Mouse (Mus musculus): ENCODE data around the gene Sptbn1. TPM values are rescaled to one million over a fixed set of nuclear protein-coding genes. Genes with fewer than 3 reads are reported as not detected.
"Not testable (repeated sequence)": the region's sequence is repeated elsewhere in the genome, so short reads cannot be mapped to it uniquely, and the experiment has no call there.

Gene Sptbn1
- total RNA-seq, 2 experiments from 2014 or later, result 570 to 594 TPM

DNA sequence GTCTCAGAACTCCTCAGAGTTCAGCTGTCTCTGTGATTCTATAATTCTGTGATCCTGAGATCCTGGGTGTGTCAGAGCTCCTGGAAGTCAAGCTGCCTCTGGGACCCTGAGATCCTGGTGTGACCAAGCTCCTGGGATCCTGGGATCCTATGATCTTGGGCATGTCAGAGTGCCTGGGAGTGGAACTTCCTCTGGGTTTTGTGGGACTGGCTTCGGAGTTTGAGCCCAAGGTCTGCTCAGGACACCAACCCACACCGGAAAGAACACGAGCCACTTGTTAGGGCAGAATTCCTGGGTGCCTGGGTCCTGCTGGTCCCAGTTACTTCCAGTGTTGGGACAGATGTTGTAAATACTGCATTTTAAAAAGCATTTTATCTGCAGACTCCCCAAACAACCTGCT, 12.8 kb downstream of the Sptbn1 start:
- not testable (repeated sequence) for DNase-seq

DNA sequence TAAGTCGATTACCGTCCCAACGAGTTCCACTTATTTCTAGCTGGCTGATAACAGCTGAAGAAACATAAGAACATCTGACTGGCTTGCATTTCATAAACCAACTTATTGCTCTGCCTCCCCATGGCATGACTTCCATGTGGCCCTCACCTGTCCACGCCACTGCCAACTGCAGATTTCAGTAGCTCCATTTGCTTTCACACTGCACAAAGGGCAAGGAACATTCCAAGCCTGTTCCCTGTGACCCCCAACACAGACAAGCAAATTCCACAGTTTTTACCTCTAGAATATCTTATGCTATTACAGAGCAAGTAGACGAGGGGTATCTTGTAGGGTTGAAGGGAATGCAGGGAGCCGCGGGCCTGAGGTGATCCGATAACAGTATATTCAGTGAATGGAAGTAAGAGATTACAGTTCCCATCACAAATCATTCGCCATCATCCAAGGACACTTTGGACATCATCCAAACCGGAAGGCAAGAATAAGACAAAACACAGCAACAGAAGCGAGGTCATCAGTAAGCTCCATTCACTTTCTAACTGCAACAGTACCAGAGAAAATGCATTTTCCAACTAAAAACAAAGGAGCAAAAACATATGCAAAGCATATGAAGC, 16.6 kb downstream of the Sptbn1 start:
- no peak for DNase-seq

- no peak for DNase-seq
Measured at GRCm38 (mm10) chr11:30249452-30250016, 18.4 kb downstream of the Sptbn1 start.

GRCm38 (mm10) chr11:30247106-30247505, 20.9 kb downstream of the Sptbn1 start:
- no peak for DNase-seq

DNA sequence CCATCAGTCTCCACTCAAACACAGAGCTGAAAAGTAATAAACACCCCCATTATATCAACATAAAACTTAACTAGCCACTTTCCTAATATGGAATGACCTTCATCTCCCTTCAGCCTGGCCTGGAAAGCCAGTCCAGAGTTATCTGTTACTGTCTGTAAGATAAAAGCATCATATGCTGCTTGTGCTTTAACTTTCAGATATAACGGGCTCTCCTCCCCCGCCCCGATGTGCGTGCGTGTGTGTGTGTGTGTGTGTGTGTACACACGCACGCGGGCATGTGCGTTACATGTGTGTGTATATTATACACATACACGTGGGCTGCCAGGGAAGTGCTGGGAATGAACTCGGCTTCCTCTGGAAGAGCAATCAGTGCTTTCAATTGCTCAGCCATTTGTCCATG, 21.8 kb downstream of the Sptbn1 start:
- DNase-seq, result no peak

DNA sequence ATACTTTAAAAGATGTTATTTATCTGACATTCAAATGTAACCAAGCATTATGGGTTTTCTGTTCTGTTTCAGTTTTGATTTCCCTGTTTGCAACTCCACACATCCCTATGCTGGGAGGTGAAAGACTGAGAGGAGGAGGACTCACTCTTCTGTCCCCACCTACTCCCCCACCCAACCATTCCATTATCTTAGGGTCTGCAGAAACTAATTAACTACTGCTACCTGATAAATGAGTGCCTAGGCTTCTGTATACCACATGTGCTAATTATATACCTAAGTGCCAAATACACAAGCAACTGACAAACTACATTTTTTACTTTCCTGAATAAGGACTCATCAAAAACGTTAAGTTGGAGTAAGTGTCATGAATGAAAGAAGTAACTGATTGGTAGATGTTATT, 23.8 kb downstream of the Sptbn1 start:
- no peak for DNase-seq

DNA sequence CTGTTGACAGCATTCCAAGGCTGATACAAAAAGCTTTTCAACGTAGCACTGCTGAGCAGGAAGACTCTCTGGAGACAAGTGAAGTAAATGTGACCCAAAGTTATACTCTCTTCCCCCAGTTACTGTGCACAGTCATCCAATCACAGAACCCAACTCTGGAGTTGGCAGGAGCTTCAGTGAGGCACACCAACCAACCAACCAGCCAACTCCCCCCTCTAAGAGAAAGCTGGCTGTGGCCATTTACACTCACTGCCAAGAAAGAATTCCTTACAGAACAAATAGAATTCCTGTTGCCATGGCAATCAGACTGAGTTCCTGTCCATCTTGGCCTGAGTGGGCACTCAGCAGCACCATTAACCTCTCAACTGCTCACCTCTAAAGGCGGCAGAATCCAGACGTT, 24.4 kb downstream of the Sptbn1 start:
- peak; percentile 45 to 50 for DNase-seq

- no peak for DNase-seq
Measured at GRCm38 (mm10) chr11:30240861-30241260, 27.1 kb downstream of the Sptbn1 start.

GRCm38 (mm10) chr11:30237960-30238359, 30.0 kb downstream of the Sptbn1 start:
- no peak for DNase-seq

DNA sequence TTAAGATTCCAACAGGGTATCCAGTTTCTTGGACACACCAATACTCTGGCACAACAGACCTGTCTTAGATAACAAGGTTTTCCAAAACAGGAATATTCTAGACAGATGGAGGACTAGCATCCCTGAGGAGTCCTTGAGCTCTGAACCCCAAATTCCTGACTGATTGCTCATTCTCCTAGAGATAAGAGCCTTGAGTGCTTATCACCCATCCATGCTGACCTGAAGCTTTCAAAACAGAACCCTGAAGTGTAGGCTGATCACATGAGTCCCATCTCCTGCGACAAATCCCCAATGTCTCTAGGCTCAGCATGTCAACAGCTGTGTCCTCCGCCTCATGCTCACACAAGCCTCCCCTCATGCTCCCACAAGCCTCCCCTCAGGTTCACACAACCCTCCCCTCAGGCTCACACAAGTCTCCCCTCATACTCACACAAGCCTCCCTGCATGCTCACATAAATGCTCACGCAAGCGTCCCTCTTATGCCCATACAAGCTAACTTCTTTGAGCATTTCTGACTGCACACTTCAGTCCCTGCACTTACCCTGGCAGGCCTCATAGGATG, 31.2 kb downstream of the Sptbn1 start:
- DNase-seq, result no peak

- no peak for DNase-seq
Measured at GRCm38 (mm10) chr11:30235666-30236065, 32.3 kb downstream of the Sptbn1 start.

- no peak for DNase-seq
Measured at GRCm38 (mm10) chr11:30235218-30235617, 32.8 kb downstream of the Sptbn1 start.

- no peak for DNase-seq
Measured at GRCm38 (mm10) chr11:30233946-30234345, 34.0 kb downstream of the Sptbn1 start.

DNA sequence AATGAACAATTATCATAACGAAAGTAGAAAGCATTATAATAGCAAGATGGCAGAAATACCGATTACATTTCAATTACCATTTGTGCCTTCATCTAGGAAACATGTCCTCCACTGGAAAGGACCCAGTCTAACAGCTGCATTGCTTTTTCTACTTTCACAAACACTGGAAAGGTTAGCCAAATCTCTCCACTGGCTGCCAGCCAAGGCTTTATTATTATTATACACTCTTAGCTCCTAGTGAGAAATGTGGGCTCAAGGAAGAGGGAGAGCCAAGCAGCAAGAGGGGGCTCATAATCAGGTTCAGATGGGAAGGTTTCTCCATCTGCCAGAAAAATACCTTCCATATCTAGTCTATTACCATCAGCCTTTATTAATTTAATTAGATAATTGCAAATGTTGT, 35.9 kb downstream of the Sptbn1 start:
- no peak for DNase-seq

DNA sequence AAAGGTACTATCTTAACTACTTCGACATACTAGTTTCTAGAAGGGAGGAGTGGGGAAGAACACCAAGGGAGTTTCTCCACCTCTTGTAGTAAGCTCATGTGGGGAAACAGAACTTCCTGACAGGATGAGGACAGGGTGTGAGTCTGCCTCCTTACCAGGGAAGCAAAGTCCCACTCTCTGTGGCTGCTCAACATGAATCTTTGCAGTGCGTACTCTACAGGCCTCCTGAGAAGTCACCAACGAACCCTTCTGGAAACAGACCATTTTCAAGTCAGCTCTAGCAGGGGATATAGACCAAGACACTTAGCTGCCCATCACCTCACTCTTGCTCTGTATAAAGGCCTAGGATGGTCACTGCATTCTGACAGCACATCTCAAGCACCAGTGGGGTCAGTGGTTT, 36.6 kb downstream of the Sptbn1 start:
- no peak for DNase-seq

DNA sequence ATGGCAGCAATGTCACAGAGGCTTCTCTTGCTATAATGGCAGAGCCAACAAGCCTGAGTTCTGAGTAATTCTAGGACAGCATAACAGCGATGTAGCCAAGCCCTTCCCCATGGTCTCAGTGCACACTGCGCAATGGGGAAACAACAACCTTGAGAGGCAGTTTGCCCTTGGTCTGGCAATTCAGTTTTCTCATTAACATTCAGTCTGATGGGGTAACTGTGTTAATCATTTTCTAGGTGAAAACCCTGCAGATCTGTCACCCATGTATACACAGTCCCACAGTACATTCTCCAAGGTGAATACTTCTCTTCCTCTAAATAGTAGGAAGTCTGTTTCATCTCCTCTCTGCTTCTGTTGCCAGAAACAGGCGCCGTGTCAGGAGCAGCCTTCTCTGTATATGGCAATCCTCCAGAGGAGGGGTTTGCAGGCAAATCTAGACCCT, 37.6 kb downstream of the Sptbn1 start:
- DNase-seq, result no peak

GRCm38 (mm10) chr11:30226756-30227155, 41.2 kb downstream of the Sptbn1 start:
- no peak for DNase-seq

DNA sequence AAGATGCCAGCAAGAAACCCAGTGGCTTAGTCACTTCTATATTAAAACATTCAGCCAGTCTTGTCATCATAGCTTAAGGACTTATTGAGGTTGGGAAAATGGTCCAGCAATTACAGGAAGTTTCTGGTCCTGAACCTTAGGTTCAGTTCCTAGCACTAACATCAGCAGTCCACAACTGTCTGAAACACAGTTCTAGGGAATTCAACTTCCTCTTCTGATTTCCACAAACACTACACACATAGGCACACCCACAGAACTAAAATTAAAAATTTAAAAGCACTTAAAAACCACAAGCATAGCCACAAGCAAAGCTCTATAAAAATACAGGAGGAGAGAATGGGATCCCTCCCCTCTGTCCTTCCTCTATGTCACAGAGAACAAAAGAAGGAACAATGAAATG, 43.4 kb downstream of the Sptbn1 start:
- no peak for DNase-seq

- DNase-seq, result no peak
Measured at GRCm38 (mm10) chr11:30222636-30223035, 45.3 kb downstream of the Sptbn1 start.

GRCm38 (mm10) chr11:30221043-30221442, 46.9 kb downstream of the Sptbn1 start:
- DNase-seq, result no peak

DNA sequence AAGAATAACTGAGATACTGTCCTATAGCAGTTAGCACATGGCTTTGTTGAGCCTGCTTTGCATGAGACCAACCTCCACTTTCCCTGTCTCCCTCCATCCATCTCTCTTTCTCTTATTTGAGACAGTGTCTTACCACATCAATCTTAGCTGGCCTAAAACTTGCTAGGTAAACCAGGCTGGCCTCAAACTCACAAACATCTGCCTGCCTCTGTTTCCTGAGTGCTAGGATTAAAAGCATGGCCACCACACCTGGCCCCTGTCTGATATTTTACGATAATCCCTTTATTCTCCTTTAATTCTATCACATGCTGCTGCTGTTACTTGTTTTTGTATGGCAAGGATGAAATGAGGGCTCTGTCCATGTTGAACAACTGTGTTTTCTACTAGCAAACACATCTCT, 49.6 kb downstream of the Sptbn1 start:
- no peak for DNase-seq

GRCm38 (mm10) chr11:30217496-30217895, 50.5 kb downstream of the Sptbn1 start:
- no peak for DNase-seq

DNA sequence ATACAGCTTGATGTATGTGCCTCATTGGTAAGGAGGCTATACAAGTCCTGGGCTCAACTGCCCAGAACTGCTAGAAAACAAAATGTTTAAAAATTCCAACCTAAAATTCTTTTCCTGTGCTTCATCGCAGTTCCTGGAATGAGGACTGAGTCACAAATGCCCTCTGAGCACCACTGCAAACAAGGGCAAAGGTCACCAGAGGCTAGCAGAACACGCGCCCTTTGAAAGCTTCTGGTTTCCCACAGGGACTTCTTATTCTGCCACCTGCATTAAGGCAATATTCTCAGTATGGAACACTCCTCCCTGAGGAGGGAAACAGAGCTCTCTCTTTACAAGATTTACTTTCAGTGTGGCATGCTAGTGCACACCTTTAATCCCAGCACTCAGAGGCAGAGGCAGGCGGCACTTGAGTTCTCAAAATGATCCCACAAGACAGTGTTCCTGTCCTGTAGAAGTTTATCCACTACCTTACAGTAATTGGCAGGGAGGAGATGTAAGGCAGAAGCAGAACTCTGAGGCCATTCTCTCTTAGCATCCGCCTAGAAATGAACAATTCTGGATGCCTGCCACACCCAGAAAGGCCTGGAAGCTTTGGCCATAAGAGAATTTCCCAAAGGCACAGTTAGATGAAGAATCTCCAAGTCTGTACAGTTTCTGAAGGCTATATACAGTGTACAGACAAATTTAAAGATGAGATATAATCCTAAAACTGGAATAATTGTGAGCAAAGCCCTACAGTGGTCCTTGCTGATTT, 56.1 kb downstream of the Sptbn1 start:
- no peak for DNase-seq

DNA sequence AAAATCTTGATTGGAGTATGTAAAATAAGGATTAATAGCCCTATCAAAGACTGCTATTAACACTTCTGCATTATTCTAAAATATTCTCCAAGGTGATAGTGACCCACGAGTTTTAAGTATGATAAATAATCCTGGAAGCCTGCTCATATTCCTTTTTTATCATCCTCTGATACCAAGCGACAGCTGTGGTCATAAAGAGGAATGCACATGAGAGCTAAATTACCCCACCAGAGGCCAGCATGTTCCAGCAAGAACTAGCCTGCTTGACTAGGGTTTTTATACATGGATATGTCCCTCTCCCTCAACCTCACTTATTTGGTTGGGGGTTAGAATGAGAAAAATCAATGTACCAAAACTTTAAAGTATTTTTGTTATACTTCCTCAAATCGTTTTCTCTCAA, 56.8 kb downstream of the Sptbn1 start:
- no peak for DNase-seq
